Mouse (Mus musculus) stomach, postnatal 0 days (tissue): ENCODE data around the gene Enox1.

Experiments used
- CTCF ChIP-seq: IDR thresholded peaks from 2 replicates; pipeline ENCODE4 v1.5.1; 2016; ENCODE audit warnings: antibody characterized with exemption, low read depth, mild to moderate bottlenecking, moderate library complexity
- EP300 ChIP-seq: optimal IDR thresholded peaks from 2 replicates; pipeline ENCODE3; 2016; ENCODE audit warnings: antibody characterized with exemption

DNA sequence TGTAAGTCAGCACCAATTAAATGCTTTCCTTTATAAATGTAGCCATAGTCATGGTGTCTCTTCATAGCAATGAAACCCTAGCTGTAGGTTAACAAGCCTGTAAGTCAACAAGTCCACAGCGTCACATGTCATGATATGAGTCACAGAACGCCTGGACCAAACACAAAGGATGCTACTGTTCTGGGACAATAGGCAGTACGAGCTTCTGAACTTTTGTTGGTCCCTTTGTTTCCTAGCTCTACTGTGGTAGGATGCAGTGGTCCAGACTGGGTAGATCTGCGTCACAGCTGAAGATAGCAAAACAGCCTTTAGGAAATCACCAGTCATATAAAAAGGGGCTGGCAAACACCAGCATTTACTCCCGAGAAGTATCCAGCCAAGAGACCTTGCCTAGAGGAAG is 135.2 kb downstream of the Enox1 start:
- no peak for TF ChIP-seq EP300
- no peak for TF ChIP-seq CTCF
